Mouse (Mus musculus) liver, adult 2 months (tissue): ENCODE data around the gene Yif1a. TPM values are rescaled to one million over a fixed set of nuclear protein-coding genes. Genes with fewer than 3 reads are reported as not detected.

Source experiments
- DNase-seq: peaks from one replicate; pipeline ENCODE4 v3.0.0-alpha.2; 2011; ENCODE audit warnings: low read depth, low spot score; ENCODE audit errors: extremely low read depth
- H3K27ac ChIP-seq: fragments of 200-500 bp; replicated peaks from 2 replicates; pipeline ENCODE4 v1.5.1; 2012; ENCODE audit warnings: low read depth, mild to moderate bottlenecking, control low read depth, inconsistent platforms, low read length; ENCODE audit not compliant: insufficient read depth
- H3K27me3 ChIP-seq: fragments of 200-500 bp; 2 replicates; pipeline ENCODE4 v1.6.1; 2012; ENCODE audit warnings: mild to moderate bottlenecking, moderate library complexity, low read length, inconsistent platforms; ENCODE audit not compliant: control insufficient read depth, insufficient read depth
- H3K36me3 ChIP-seq: fragments of 200-500 bp; 2 replicates; pipeline ENCODE4 v1.6.1; 2012; ENCODE audit warnings: low read length, inconsistent platforms; ENCODE audit not compliant: control insufficient read depth, insufficient read depth
- H3K4me1 ChIP-seq: fragments of 200-500 bp; 2 replicates; pipeline ENCODE4 v1.6.1; 2011; ENCODE audit warnings: low read length; ENCODE audit not compliant: control insufficient read depth, insufficient read depth
- H3K4me3 ChIP-seq: fragments of 200-500 bp; 2 replicates; pipeline ENCODE4 v1.5.1; 2011; ENCODE audit warnings: low read depth, mild to moderate bottlenecking, control low read depth, low read length, moderate library complexity; ENCODE audit not compliant: insufficient read depth
- H3K79me2 ChIP-seq: fragments of 200-500 bp; 2 replicates; pipeline ENCODE4 v1.6.1; 2012; ENCODE audit warnings: inconsistent platforms, mild to moderate bottlenecking, low read length, moderate library complexity; ENCODE audit not compliant: control insufficient read depth, insufficient read depth
- H3K9ac ChIP-seq: fragments of 200-500 bp; 2 replicates; pipeline ENCODE4 v1.6.1; 2012; ENCODE audit warnings: low read depth, mild to moderate bottlenecking, control low read depth, inconsistent platforms, low read length
- CTCF ChIP-seq: fragments of 200-500 bp; IDR thresholded peaks from 2 replicates; pipeline ENCODE4 v1.5.1; 2011; ENCODE audit warnings: low read depth, low read length, control low read depth
- POLR2A ChIP-seq: fragments of 200-500 bp; IDR thresholded peaks from 2 replicates; pipeline ENCODE4 v1.6.1; 2011; ENCODE audit warnings: low read length, control low read depth; ENCODE audit not compliant: insufficient read depth; ENCODE audit errors: extremely low read depth
- WGBS: fragments of 180-500 bp; shearing (Covaris S2); methylation state at CpG from one replicate; pipeline ENCODE4 v1.1.7; 2018; 5-methylcytosine and 5-hydroxymethylcytosine counted together
- polyA plus RNA-seq: library from polyadenylated mRNA; depleted of rRNA; stranded (reverse); fragments of >200 nt; gene quantifications from 2 replicates; pipeline ENCODE4 v1.2.3, GENCODE M21; 2012
- total RNA-seq: library from RNA; depleted of rRNA; stranded (reverse); fragments of >200 nt; gene quantifications from 2 replicates; pipeline ENCODE4 v1.2.3, GENCODE M21; 2014

Yif1a gene
- total and polyA plus RNA-seq, 2 experiments: 79.3 to 188 TPM

GRCm38 (mm10) chr19:5058801-5059771 is 29.3 kb upstream of the Yif1a start:
- H3K27ac ChIP-seq: no peak overlapping the region; the same call in 1 of the 2 replicates
- no peak for DNase-seq
- no peaks in the 10 kb centered on the region for H3K27me3 ChIP-seq
- H3K36me3 ChIP-seq: no peaks in the 10 kb centered on the region
- TF ChIP-seq POLR2A (no peak), CTCF (no peak)
- WGBS: 28% methylated on average over 10 of the region's 10 CpGs
- H3K9ac ChIP-seq: no peak overlapping the region
- no peaks in the 10 kb centered on the region for H3K79me2 ChIP-seq
- H3K4me1 ChIP-seq: no peaks in the 10 kb centered on the region
- H3K4me3 ChIP-seq: no peak overlapping the region

DNA sequence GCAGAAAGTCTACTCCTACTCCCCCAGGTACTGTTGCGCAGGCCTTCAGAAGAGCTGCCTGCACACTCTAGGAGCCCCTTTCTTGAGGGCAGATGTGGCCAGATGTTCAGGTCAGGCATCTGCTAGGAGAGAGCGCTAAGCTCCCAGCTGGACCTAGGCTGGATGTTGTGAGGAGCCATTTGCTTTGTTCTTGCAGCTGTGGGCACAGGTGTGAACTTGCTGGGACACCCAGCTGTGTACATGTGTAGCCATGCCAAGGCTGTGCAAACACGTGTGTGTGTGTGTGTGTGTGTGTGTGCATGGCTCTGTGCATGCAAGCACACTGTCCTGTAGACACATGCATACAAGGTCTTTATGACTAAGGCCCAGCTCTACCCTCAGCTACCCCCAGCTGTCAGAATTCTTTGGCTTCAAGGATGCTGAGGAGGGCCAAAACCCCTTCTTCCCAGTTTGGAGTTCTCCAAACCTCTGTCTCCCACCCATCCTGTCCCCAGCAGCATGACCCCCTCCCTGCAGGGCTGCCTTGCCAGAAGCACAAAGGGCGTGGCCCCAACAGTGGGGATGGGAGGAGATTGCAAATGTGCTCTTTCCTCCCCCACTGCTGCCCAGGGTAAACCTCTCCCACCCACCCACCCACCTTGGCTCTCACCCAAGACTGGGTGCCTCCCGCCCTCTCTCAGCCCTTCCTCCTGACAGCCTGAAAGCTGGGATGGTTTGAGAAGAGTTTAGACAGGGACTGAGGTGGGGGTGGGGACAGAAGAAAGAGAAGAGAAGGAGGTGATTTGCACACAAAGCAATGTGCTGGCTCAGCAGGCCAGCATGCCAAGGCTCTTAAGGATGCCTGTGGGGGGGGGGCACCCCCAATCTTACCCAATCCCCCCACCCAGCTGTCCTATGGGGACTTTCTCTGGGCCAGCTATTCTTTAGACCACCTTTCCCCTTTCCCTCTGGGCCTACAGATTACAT is 27.7 kb upstream of the Yif1a start:
- WGBS: 51% methylated on average over 5 of the region's 5 CpGs

GRCm38 (mm10) chr19:5062041-5062440 is 26.3 kb upstream of the Yif1a start:
- TF ChIP-seq POLR2A (no peak), CTCF (no peak)
- H3K9ac ChIP-seq: no peak overlapping the region
- no peak overlapping the region for H3K27ac ChIP-seq
- H3K36me3 ChIP-seq: no peaks in the 10 kb centered on the region
- no peaks in the 10 kb centered on the region for H3K4me1 ChIP-seq
- H3K4me3 ChIP-seq: no peak overlapping the region
- no peaks in the 10 kb centered on the region for H3K79me2 ChIP-seq
- H3K27me3 ChIP-seq: no peaks in the 10 kb centered on the region
- WGBS: 85% methylated on average over 5 of the region's 5 CpGs
- no peak for DNase-seq

More for the DNA sequence above, 27.7 kb upstream of the Yif1a start:
- Histone ChIP-seq H3K27me3 (no peaks in the 10 kb centered on the region), H3K79me2 (no peaks in the 10 kb centered on the region), H3K4me3 (no peak overlapping the region), H3K27ac (no peak overlapping the region), H3K36me3 (no peaks in the 10 kb centered on the region), H3K9ac (no peak overlapping the region), H3K4me1 (no peaks in the 10 kb centered on the region)
- DNase-seq: no peak
- TF ChIP-seq CTCF (no peak), POLR2A (no peak)

GRCm38 (mm10) chr19:5062446-5062845 is 25.9 kb upstream of the Yif1a start:
- TF ChIP-seq CTCF: no peak
- TF ChIP-seq POLR2A: no peak
- Histone ChIP-seq H3K27me3 (no peaks in the 10 kb centered on the region), H3K79me2 (no peaks in the 10 kb centered on the region), H3K4me1 (no peaks in the 10 kb centered on the region), H3K36me3 (no peaks in the 10 kb centered on the region), H3K9ac (no peak overlapping the region), H3K4me3 (no peak overlapping the region), H3K27ac (no peak overlapping the region)
- no peak for DNase-seq
- 89% methylated on average over 6 of the region's 6 CpGs for WGBS

DNA sequence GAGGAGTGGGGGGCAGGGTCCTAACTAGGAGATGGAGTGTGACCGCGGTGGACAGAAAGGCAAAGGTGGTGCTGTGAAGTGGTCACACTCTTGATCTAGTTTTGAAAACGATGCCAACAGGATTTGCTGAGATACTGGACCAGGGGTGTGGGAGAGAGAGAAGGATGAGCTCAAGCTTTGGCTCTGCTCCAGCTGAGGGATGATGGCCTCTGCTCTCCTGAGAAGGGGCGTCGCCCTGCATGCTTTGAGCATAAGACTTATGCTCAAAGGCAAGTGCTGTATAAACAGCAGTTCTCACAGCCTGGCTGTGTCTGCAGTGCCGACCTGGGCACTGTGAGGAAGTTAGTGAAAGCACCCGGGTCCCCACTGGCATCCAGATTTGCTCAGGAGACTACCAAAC is 23.2 kb upstream of the Yif1a start:
- Histone ChIP-seq H3K27ac (no peak overlapping the region), H3K36me3 (no peaks in the 10 kb centered on the region), H3K27me3 (peaks cover 12% of the 10 kb centered on the region), H3K9ac (no peak overlapping the region), H3K4me3 (no peak overlapping the region), H3K4me1 (no peaks in the 10 kb centered on the region), H3K79me2 (no peaks in the 10 kb centered on the region)
- 69% methylated on average over 7 of the region's 7 CpGs for WGBS
- DNase-seq: no peak
- no peak for TF ChIP-seq CTCF
- no peak for TF ChIP-seq POLR2A
